Mouse (Mus musculus) retina, adult 2 months (tissue): ENCODE results near the gene Acy3.
"Not testable (repeated sequence)": the region's sequence is repeated elsewhere in the genome, so short reads cannot be mapped to it uniquely, and the experiment has no call there.

Experiments
- DNase-seq: peaks from one replicate; pipeline ENCODE4 v3.0.0-alpha.2; 2012; ENCODE audit warnings: low read depth, low spot score

Gene Acy3

DNA sequence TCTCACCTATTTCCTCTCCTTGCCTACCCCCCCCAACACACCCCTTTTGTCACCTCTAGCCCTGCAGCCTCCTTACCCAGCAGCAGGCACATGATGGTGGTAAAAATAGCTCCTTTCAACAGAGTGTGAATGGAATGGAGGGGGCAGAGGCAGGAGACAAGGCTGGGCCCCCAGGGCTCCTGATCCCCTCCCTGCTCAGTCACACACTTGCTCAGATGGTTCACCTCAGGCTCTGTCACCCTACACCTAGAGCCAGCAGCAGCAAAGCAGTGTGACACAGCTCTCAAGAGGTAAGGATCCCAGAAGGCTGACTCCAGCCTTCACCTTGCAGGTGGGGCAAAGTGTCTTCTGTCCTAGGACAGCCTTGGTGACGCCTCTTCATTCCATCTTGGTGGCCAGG, 16.7 kb downstream of the Acy3 start, which contains the start of gene Doc2g:
Gene Doc2g (plus strand): TSS at position 202 of the 400 bp plus-strand sequence.
- DNase-seq: no peak

DNA sequence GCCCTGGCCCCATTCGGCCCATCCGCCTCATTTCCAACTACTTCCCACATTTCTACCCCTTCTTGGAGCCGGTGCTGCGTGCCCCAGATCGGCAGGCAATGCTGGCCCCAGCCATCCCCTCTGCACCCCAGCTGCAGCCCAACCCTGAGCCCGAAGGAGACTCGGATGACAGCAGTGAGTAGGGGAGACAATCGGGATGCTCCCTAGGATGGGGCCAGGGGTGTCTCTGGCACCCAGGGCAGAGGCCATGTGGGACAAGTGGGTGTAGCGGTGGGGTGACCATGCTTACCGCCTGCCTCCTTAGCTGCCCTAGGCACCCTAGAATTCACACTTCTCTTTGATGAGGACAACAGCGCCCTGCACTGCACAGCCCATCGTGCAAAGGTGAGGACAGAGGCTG, 17.3 kb downstream of the Acy3 start:
- DNase-seq: no peak

DNA sequence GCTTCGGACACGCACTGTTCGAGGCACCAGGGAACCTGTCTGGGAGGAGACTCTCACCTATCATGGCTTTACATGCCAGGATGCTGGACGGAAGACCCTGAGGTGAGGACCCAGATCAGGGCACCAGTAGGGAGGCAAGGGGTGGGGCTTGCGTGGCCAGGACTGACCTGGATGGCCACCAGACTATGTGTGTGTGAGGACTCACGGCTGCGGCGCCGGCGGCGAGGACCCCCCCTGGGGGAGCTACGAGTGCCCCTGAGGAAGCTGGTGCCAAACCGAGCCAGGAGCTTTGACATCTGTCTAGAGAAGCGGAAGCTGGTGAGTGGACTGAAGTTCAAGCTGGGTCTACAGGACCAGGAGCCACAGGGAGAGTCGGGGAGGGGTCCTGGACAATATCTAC, 18.0 kb downstream of the Acy3 start:
- DNase-seq: no peak

DNA sequence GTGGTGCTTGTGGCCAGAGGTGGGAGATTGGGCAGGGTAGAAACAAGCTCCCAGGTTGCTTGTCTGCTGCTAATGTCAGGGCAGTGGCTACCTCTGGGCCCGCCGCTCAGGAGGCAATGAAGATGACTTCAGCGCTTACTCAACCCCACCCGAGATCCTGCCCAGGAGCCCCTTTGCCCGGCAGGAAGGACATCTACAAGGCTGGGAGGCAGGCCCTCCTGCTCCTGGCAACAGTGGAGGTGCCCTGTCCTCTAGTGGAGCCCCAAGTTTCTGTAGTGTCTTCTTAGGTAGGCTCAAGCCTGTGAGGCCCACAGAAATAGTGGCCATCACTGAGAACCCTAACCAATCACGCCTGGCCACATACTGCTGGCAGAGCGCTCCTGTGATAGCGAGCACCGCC, 18.7 kb downstream of the Acy3 start:
- no peak for DNase-seq

DNA sequence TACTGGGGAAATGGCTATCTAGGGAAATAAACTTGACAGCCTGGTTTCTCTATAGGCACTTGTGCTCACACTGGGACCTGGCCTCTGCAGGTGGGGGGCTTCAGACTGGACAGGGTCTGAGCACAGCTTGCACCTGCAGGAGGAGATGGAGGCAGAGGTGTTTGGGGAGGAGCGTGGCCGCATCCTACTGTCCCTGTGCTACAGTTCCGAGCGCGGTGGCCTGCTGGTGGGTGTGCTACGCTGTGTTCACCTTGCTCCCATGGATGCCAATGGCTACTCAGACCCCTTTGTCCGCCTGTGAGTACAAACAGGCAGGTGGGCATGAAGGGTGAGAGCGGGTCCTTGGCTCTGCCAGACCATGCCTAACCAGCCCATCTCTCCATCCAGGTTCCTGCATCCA, 19.6 kb downstream of the Acy3 start:
- no peak for DNase-seq

DNA sequence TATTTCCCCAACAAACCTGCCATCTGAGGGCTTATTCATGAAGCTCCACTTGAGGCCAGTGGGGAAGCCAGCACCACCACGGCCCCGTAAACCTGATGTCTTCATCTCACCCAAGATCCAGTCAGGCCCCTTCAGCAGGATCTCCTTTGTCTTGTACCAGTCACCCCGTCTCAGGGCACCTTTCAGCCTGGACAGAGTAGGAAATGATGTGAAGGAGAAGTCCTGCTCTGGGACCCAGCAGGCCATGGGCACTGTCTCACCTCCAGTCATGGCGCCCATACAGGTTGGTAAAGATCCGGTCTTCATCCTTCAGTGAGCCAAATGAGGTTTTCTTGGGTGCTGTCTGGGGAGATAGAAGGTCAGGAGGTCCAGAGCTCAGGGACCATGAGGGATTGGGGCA, 24.7 kb downstream of the Acy3 start:
- no peak for DNase-seq

DNA sequence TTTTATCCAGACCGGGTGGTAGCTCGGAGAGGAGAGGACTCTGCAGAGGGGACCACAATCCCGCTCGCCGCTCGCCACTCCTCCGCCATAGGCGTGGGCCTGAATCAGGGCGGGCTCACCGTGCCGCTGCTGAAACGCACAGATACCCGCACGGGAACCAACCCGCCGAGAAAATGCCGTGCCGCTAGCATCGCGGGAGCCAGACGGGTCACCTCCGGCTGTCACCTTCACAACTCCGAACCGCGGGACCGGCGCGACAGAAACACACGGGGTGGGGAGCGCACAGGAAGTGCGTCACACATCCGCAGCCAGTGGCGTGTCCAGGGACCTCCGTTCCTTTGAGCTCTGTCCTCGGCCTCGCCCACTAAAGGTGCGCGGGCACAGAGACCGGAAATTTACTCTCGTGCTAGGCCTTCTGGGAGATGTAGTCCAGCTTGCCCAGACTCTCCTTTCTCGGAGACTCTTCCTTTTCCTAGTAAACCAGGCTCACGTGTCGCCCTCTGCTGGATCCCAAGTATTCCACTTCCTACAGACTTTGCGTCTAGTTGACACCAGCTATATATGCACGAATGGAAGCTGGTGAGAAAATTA, 26.2 kb downstream of the Acy3 start, which contains the start of gene Ndufv1:
Gene Ndufv1 (minus strand): TSS at position 375 of the 591 bp plus-strand sequence.
- peak; percentile 96 for DNase-seq

DNA sequence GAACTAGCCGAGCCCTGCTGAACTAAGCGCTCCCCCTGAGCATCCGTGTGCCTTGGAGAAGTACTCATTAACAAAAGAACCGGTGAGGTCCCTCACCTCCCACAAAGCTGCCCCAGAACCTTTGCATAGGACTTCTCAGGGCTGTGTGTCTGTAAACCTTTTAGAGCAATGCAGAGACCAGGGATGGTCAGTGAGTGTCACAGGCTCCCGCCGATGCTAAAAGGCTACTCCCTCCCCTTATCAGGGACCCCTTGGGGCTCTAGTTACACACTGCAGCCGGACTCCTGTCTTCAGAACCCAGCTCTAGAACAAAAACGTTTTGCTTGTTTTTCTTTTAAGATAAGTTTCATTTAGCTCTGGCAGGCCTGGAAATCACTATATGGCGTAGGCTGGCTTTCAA, 26.7 kb downstream of the Acy3 start:
- no peak for DNase-seq

DNA sequence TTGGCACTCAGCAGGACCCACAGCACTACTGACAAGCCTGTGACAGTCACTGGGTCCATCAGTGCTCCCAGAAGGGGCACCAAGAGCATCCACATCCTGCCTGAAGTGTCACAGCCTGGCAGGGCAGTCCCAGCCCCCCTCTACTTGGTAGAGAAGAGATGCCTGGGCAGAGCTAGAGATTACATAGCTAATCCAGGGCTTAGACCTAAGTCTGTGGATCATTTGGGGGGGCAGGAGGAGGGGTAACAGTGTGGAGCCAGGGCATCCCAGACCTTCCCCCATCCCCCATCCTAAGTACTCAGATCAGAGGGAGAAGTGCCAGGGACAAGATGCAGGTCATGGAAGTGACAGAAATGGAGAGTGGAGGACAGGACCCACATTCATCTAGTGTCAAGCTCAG, 28.4 kb downstream of the Acy3 start:
- DNase-seq: peak; percentile 91

DNA sequence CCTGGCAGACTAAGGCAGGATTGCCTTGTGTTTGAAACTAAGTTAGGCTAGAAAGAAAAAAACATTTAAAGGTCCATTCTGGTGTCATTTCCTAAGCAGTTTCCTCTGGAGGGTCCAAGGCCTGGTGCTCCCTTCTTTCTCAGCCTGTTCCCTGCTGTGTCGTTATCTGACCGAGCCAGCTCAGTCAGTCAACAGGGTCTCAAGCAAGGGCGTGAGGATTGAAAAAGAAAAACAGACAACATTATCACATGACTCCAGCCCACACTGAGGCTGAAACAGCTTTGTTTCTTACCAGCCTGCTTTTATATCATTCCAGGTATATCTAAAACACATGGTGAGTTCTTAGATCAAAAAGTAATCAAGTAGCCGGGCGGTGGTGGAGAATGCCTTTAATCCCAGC, 29.3 kb downstream of the Acy3 start:
- no peak for DNase-seq

DNA sequence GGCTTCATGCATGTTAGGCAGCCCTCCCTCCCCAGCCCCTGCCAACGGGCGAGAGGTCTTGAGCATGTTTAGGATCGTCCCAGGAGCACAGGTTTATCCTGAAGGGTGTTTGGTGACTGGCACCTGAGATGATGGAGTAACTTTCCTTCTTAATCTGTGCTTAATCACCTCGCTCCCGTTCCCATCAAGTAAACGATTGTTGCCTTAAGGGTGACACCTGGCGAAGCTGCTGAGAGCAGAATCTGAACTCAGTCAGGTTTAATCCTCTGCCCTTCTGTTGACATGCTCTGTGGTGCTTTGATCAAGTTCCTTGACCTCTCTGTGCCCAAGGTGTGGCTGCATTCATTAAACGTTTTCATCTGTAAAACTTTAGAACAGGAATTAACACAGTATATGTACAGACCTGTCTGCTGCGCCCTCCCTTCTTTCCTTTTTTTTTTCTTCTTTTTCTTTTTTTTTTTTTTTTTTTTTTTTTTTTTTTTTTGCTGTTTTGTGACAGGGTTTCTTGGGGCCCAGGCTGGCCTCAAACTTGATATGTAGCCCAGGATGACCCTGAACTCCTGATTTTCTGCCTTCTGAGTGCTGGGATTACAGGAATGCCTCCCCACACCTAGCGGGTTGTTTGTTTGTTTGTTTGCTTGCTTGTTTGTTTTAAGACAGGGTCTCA, 31.7 kb downstream of the Acy3 start:
- no peak for DNase-seq

DNA sequence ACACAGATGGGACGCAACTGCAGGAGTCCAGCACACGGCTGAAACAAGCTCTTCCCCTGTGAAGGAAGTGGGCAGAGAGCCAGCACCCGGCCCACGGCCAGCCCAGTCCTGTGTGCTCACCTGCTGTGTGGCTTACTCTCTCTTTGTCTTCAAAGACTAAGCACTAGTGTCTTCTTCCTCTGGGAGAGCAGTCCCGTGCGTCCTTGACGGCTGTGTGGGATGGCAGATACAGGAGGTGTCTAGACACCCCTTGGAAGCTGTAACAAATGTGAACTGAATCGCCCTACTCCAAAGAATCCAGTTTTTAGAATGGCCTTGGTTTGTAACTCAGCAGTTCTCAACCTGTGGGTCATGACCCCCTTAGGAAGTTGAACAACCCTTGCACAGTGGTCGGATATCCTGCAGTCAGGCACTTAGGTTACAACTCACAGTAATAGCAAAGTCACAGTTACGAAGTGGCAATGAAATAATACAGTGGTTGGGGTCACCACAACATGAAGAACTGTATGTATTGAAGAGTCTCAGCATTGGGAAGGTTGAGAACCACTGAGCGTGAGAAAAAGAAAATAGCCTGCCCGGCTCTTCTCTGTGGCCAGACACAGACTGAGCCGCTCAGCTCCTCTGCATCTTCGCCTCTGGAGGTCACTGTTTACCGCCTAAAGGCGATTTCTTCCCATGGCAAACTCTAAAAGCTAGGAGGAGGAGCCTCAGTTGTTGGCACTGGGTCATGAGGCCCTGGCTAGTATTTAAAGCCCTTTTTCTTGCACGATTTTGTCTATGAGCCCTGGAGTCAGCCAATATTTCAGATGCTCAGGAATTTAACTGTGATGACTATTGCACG, 32.6 kb downstream of the Acy3 start:
- DNase-seq: peak; percentile 79

DNA sequence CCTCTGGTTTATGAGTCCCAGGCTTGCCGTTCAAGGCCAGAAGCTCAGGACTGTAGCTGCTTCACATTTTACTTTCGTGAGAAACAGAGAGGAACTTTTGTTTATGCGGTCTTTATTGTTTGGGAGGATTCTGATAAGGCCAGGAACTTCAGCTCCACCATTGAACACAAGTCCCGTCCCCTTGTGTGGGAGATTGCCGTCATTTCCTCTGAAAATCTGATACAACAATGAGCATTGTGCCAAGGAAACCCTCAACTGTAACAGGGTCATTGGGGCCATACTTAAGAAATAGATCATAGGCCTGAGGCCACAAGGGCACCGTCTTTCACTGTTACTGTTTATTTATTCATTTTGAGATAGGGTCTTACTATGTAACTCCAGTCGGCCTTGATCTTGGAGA, 36.8 kb downstream of the Acy3 start:
- no peak for DNase-seq

DNA sequence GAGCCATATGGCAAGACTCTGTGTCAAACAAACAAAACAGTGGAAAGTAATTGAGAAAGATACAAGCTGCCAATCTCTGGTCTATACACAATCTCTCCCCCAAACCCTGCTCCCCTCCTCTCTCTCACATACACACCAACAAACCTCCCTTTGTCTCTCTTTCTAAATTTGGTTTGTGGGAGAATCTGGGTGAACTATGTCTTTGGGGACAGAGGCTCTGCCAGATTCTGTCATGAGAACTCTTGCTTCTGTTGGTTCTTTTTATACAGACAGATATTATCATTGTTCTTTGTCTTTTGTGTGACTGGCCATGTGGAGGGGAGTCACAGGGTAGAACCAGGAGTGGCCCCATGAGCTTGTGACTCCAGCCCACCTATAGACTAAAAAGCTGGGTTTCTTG, 41.2 kb downstream of the Acy3 start:
- DNase-seq: no peak

DNA sequence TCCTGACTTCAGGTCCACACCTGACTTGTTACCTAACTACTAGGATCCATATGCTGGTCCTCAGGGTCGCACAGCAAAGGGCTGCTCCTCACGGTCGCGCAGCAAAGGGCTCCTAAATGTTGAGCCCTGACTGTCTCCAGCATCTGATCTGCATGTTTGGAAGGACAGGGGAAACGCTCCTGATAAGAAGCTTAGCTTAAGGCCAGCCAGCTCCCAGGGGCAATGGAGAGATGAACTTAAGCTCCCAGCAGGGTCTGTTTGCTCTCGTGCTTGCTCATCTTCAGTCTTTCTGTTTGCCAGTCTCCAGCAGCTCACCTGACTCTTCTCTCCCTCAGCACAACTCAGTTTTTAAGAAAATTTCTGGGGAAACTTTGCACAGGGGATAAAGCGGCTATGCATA, 46.3 kb downstream of the Acy3 start:
- peak; percentile 69 for DNase-seq

DNA sequence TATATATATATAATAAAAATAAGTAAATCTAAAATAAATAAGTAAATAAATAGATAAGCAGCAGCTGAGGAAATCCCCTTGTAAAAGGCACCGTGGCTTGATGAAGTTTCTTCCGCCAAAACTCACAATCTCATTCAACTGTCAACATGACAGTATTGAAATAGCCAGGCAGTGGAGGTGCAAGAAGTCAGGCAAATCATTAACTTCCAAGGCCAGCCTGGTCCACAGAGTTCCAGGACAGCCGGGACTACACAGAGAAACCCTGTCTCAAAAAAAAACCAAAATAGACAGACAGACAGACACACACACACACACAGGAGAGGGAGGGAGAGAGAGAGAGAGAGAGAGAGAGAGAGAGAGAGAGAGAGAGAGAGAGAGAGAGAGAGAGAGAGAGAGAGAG, 46.9 kb downstream of the Acy3 start:
- no peak for DNase-seq

DNA sequence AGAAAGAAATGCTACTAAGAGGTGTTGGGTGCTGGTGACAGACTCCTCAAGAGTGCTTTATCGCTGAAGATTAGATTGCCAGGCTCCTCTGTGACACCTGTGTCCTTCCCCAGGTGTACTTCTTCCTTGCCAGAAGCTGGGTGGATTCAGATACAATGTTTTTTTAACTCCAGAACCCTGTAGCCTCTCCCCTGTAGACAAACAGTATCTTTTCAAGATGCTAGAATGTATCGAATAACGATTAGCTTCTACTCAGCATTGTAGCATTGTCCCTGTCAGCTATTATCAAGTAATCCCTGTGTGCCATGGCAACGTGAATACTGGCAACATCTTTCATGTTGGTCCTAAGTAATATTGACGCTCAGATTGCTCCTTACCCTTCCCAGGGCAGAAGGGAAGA, 47.4 kb downstream of the Acy3 start:
- DNase-seq: no peak

DNA sequence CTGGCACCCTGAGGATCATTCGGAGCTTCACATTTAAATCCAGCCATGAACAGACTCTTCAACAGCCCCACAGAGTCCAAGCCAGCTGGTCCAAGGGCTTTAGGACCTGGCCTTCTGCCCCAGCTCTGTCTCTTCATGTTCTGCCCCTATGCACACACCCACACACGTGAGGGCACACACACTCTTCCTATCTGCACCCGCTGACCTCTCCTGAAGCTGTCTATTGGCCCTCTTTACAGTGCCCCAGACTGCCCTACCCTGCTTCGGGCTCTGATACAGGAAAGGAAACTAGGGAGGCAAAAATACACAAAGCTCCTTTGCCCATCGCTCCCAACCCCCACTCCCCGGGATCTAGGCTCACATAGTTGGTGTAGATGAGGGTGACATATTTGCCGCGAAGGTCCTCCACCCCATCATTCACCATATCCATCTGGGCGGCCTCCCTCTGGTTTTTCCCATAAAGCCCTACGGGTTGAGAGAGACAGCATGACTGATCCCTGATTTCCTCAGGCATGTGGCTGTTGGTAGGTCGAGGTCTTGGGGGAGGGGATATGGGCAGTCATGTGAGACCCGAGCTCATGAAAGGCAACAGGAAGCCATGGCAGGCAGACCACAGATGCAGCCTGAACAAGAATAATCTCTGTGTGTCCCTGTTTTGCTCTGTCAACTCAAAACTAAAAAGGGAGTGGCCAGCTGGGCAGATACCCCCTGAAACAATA, 50.1 kb downstream of the Acy3 start:
- no peak for DNase-seq

DNA sequence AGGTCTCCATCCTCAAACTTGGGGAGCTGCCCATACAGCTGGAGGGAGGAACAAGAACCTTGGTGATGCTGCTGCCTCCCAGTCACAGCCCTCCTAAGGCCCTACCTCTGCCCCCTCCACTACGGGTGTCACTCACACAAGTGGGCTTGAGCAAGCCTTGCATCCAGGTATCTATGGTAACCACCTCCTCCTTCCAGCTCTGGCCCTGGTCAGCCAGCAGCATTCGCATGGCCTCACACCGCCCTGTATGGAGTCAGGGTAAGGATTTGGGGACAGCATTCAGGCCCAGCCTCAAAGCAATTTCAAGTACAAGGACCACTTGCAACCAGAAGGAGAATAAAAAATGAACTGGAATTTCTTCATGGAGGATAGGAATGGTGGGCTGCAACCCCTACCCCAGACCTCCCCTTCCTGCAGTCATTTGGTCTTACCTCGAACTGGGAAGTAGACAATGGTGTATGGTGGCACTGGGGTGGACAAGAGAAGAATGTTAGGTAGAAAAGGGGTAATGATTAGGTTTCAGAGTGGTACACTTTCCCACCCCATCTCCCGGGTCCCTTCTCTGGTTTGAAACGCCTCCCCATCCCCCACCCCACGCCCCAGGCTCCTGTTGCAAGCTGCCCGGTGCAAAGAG, 50.9 kb downstream of the Acy3 start:
- DNase-seq: not testable (repeated sequence)

DNA sequence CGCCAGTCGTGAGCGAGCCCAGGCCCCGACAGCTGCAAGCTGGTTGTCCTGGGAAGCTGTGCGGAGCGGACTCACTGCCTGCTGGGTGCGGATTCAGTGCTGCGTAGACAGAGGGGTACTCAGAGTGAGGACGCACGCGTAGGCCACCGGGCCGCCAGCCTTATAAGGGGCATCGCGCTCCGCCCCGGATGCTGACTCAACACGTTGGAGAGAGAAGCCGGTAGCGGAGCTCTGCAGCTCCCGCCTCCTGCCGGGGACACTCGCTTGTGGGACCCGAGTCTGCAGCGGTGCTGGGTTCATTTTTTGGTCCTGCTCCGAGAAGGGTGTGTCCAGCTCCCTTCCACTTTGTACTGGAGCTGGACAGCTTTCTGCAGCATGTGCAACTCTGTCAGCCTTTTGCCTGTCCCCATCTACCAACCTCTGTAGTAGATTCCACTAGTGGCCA, 51.4 kb downstream of the Acy3 start, which contains the start of gene Gstp1:
Gene Gstp1 (minus strand): TSS at position 198 of the 445 bp plus-strand sequence.
- DNase-seq: peak; percentile 64
